Mouse (Mus musculus) A20 (cell line): Measurements from ENCODE around the gene Magix.

Experiments used
- DNase-seq: peaks from one replicate; pipeline ENCODE4 v3.0.0-alpha.2; 2011; ENCODE audit warnings: low read depth, low spot score

Gene Magix

DNA sequence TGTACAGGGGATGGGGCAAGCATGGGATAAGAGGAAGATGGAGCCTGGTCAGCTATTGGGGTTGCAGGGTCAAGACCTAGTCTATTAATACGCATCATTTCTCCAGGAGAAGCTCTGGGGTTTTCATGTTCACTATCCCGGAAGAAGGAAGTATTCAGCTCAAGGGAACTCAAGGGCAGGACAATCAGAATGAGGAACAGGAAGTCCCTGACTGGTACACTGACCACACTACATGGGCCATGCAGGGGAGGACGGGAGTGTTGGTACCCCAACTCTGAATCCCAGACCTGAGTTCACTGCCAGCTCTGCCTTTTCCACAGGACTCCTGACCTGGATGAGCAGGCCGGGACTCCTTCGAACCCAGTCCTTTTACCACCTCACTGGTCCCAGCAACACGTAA is 48.5 kb downstream of the Magix start:
- no peak for DNase-seq
